Mouse (Mus musculus) hindbrain, postnatal 0 days (tissue): Measurements from ENCODE around the gene Tmem150a. TPM values are rescaled to one million over a fixed set of nuclear protein-coding genes. Genes with fewer than 3 reads are reported as not detected.

Source experiments
- ATAC-seq: fragments of 200-750 bp; cut with Nextera tagmentation; 2 replicates; pipeline ENCODE4 v1.8.0; 2017; ENCODE audit warnings: mild to moderate bottlenecking, moderate TSS enrichment, moderate library complexity
- DNase-seq: peaks from one replicate; pipeline ENCODE4 v3.0.0-alpha.2; 2015; ENCODE audit warnings: low spot score
- H3K27ac ChIP-seq: fragments of 300-500 bp; sonication (generic); 2 replicates; pipeline ENCODE4 v1.5.1; 2014; ENCODE audit warnings: mild to moderate bottlenecking
- H3K27me3 ChIP-seq: fragments of 300-500 bp; sonication (generic); 2 replicates; pipeline ENCODE4 v1.6.1; 2014; ENCODE audit warnings: low read length, mixed read lengths; ENCODE audit not compliant: insufficient read depth
- H3K36me3 ChIP-seq: fragments of 300-500 bp; sonication (generic); 2 replicates; pipeline ENCODE4 v1.6.1; 2014; ENCODE audit warnings: low read length, mixed read lengths; ENCODE audit not compliant: insufficient read depth
- H3K4me1 ChIP-seq: fragments of 300-500 bp; sonication (generic); 2 replicates; pipeline ENCODE4 v1.6.1; 2014; ENCODE audit warnings: antibody characterized with exemption, low read length, mixed read lengths; ENCODE audit not compliant: insufficient read depth
- H3K4me2 ChIP-seq: fragments of 300-500 bp; sonication (generic); 2 replicates; pipeline ENCODE4 v1.6.1; 2014; ENCODE audit warnings: low read depth, mild to moderate bottlenecking, low read length, moderate library complexity, mixed read lengths
- H3K4me3 ChIP-seq: fragments of 300-500 bp; sonication (generic); 2 replicates; pipeline ENCODE4 v1.5.1; 2014; ENCODE audit warnings: low read length
- H3K9ac ChIP-seq: fragments of 300-500 bp; sonication (generic); replicated peaks from 2 replicates; pipeline ENCODE4 v1.6.1; 2014; ENCODE audit warnings: mild to moderate bottlenecking, low read length, moderate library complexity, mixed read lengths
- H3K9me3 ChIP-seq: fragments of 300-500 bp; sonication (generic); 2 replicates; pipeline ENCODE4 v1.6.1; 2016; ENCODE audit warnings: low read length, mixed read lengths
- CTCF ChIP-seq: IDR thresholded peaks from 2 replicates; pipeline ENCODE4 v1.5.1; 2016; ENCODE audit warnings: antibody characterized with exemption, control low read depth, low read depth
- WGBS: fragments of 180-500 bp; shearing (Covaris S2); extraction: QIAGEN DNeasy Blood & Tissue Kit; methylation state at CpG from one replicate; pipeline ENCODE4 v1.1.7; 2014; 5-methylcytosine and 5-hydroxymethylcytosine counted together
- polyA plus RNA-seq: library from polyadenylated mRNA; unstranded; fragments of >200 nt; fragmentation: Nextera tagmentation; extraction: Ambion mirVana; gene quantifications from 2 replicates; pipeline ENCODE4 v1.2.1, GENCODE M21; 2015
- total RNA-seq: library from RNA; depleted of rRNA; stranded (reverse); fragments of >200 nt; gene quantifications from 2 replicates; pipeline ENCODE4 v1.2.3, GENCODE M21; 2014

Gene Tmem150a
- total and polyA plus RNA-seq, 2 experiments from 2014 or later: 15.3 to 35.3 TPM

DNA sequence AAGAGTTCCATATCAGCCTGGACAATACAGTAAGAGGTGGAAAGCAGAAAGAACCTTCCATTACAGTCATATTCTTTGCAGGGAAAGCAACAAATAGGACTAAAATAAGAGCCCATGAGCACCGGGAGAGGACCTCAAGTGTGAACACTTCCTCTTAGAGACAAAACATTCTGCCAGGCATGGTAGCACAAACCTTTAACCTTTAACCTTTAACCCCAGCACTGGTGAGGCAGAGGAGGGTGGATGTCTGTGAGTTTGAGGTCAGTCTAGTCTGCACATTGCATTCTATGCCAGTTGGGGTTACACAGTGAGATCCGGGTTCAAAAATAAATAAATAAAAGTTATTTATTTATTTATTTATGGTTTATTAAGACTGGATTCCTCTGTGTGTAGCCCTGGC is 14.8 kb upstream of the Tmem150a start:
- Histone ChIP-seq H3K27ac (no peak overlapping the region), H3K9ac (no peak overlapping the region), H3K9me3 (no peaks in the 10 kb centered on the region), H3K36me3 (peaks cover 27% of the 10 kb centered on the region; the same call in 1 of the 2 replicates), H3K4me1 (peaks cover 9% of the 10 kb centered on the region), H3K4me2 (no peak overlapping the region), H3K4me3 (no peak overlapping the region), H3K27me3 (no peaks in the 10 kb centered on the region)
- WGBS: 68% methylated on average over 2 of the region's 2 CpGs
- no peak for ATAC-seq
- TF ChIP-seq CTCF: no peak
- no peak for DNase-seq

DNA sequence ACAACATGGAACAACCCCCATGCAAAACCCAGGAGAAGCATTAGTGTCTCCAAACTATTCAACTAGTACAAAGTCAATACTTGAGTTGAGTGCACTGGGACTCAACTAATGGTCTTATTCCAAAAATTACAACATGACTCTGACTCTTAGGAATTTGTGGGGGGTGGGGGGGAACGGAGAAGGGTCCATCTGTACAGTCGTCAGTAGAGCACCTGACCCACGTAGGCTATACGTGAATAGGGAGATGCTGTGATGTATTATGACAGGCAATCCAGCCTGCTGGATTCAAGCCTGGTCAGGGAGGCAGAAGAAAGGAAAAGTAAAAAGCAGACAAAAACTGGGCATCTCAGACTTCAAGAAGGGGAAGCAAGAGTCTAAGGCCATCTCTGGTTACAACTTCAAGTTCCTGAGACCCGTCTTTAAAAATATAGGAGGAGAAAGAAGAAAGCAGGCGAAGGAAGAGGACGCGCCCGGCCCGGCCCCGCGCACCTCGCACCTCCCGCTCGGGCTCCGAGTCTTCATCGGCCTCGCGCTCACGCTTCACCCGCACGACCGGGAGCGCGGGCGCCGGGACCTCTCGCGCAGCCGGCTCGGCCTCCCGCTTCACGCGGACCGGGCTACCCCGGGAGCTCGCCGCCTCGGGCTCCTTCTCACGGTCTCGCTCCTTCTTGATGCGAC is 10.7 kb upstream of the Tmem150a start:
- no peaks in the 10 kb centered on the region for H3K27me3 ChIP-seq
- H3K9me3 ChIP-seq: no peaks in the 10 kb centered on the region
- peak overlapping the region; percentile 82 for H3K4me2 ChIP-seq
- peak overlapping the region; percentile 83 for H3K9ac ChIP-seq
- ATAC-seq: peak; percentile 50
- WGBS: under 1% methylated on average over 41 of the region's 42 CpGs
- H3K36me3 ChIP-seq: peaks cover 9% of the 10 kb centered on the region; the same call in 1 of the 2 replicates
- H3K4me3 ChIP-seq: peak overlapping the region; percentile 88
- peaks cover 16% of the 10 kb centered on the region for H3K4me1 ChIP-seq
- peak overlapping the region; percentile 77 for H3K27ac ChIP-seq
- DNase-seq: no peak
- no peak for TF ChIP-seq CTCF

DNA sequence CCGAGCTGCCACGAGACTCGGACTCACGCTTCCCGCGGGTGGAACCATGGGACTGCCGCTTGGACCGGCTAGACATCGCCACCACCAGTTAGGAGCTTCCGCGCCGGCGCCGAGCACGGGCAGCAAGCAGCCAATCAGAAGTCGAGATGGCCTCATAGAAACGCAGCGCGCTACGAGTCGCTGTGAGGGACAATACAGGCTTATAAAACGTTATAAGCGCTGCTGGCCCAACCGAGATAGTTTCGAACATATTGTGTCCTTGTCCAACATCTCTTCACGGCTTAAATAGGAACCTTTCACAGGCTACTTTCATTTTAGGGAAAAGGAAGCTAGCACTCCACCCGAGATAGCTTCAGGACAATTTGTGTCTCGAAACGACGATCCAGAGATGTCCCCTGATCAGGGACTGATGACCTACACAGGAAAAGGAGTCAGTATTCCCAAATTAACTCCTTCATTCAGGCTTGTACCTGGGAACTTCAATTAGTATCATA is 10.1 kb upstream of the Tmem150a start, which contains the start of gene Usp39:
Gene Usp39, minus strand, starts transcription at position 111 of the 494 bp plus-strand sequence.
- peak within 1 kb of the TSS; percentile 83 for H3K9ac ChIP-seq
- TF ChIP-seq CTCF: no peak; the same call in 1 of the 2 replicates
- under 1% methylated on average over 30 of the region's 30 CpGs for WGBS
- H3K4me1 ChIP-seq: peaks cover 16% of the 10 kb centered on the region
- H3K36me3 ChIP-seq: peaks cover 14% of the 10 kb centered on the region; the same call in 1 of the 2 replicates
- H3K4me3 ChIP-seq: peak within 1 kb of the TSS; percentile 88
- peak; percentile 86 for ATAC-seq
- DNase-seq: peak; percentile 97
- no peaks in the 10 kb centered on the region for H3K9me3 ChIP-seq
- H3K27me3 ChIP-seq: no peaks in the 10 kb centered on the region
- H3K27ac ChIP-seq: peak within 1 kb of the TSS; percentile 77
- H3K4me2 ChIP-seq: peak within 1 kb of the TSS; percentile 82

DNA sequence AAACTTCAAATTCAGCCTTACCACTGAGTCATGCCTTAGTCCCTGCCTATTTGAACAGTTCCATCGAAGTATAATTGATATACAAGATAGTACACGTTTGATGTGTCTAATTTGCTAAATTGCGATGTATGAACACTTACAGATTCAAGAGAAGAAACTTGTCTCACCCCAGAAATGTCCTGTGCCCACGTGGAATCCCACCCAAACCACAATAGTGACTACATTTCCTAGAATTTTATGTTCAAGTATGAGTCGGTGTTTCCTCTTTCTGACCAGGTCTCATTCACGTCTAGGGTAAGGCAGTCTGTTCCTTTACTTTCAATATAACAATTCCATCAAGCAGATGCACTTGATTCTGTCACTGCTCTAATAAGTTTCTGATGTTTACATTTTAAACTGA is 9.6 kb upstream of the Tmem150a start:
- ATAC-seq (no peak), DNase-seq (no peak)
- Histone ChIP-seq H3K36me3 (peaks cover 19% of the 10 kb centered on the region; the same call in 1 of the 2 replicates), H3K4me2 (peak overlapping the region; percentile 82), H3K9ac (peak overlapping the region; percentile 83; the same call in 1 of the 2 replicates), H3K27me3 (no peaks in the 10 kb centered on the region), H3K9me3 (no peaks in the 10 kb centered on the region), H3K27ac (peak overlapping the region; percentile 77; the same call in 1 of the 2 replicates), H3K4me3 (peak overlapping the region; percentile 88), H3K4me1 (peaks cover 16% of the 10 kb centered on the region)
- no peak for TF ChIP-seq CTCF
- WGBS: 54% methylated on average over 6 of the region's 6 CpGs

DNA sequence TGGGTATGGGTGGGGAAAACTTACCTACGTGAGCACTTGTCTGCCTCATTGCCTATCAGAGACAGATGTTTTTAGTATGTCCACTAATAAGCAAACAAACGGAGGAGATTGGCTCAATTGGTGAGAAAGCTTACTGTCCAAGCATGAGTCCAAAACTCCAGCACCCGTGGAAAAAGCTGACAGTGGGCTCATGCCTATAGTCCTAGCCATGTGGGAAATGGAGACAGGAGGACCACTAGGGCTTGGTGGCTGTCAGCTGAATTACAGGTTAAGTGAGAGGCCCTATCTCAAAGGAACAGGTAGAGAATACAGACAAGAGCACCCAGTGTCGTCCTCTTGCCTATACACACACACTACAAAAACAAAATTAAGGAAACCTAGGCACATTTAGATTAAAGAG is 9.0 kb upstream of the Tmem150a start:
- H3K4me2 ChIP-seq: peak overlapping the region; percentile 66; the same call in 1 of the 2 replicates
- H3K27me3 ChIP-seq: no peaks in the 10 kb centered on the region
- DNase-seq: no peak
- H3K9ac ChIP-seq: no peak overlapping the region
- no peak overlapping the region for H3K27ac ChIP-seq
- 94% methylated on average over 4 of the region's 4 CpGs for WGBS
- peaks cover 22% of the 10 kb centered on the region; the same call in 1 of the 2 replicates for H3K36me3 ChIP-seq
- peaks cover 16% of the 10 kb centered on the region for H3K4me1 ChIP-seq
- no peaks in the 10 kb centered on the region for H3K9me3 ChIP-seq
- TF ChIP-seq CTCF: peak; percentile 5; the same call in 1 of the 2 replicates
- no peak for ATAC-seq
- H3K4me3 ChIP-seq: no peak overlapping the region

DNA sequence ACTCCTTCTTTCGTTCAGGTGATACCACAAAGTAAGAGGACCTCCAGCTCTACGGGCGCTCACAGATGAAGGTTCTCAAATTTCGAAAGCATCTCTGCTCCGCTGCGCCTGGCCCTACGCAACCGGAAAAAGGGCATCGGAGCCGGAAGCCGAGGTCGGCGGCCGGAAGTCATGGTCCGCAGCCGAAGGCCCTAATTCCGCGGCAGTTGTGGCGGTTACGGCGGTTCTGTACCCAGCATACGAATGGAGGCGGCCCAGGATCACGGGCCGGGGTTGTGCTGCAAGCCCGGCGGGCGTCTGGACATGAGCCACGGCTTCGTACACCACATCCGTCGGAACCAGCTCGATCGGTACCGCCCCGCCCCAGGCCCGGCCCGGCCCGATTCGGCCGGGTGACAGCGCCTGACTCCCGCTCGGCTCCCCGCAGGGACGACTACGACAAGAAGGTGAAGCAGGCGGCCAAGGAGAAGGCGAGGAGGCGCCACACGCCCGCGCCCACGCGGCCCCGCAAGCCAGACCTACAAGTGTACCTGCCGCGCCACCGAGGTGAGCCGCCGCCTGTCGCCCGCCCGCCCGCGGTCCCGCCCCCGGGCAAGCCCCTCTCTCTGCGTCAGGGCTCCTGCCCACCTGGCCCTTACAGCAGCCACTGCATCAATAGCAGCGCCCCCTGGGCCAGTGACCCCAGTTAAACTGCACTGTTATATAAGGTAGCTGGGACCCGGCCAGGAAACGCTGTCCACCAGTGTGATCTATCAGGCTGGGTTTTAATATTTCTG is 7.9 kb upstream of the Tmem150a start, which contains the start of gene 0610030E20Rik:
Gene 0610030E20Rik, plus strand, starts transcription at position 152 of the 776 bp plus-strand sequence.
- Histone ChIP-seq H3K27ac (peak within 1 kb of the TSS; percentile 89), H3K9ac (peak within 1 kb of the TSS; percentile 85), H3K4me1 (peaks cover 16% of the 10 kb centered on the region), H3K9me3 (no peaks in the 10 kb centered on the region), H3K27me3 (no peaks in the 10 kb centered on the region), H3K4me3 (peak within 1 kb of the TSS; percentile 68), H3K36me3 (peaks cover 22% of the 10 kb centered on the region; the same call in 1 of the 2 replicates), H3K4me2 (peak within 1 kb of the TSS; percentile 66)
- 1% methylated on average over 69 of the region's 72 CpGs for WGBS
- TF ChIP-seq CTCF: peak; percentile 38; the same call in 1 of the 2 replicates
- peak; percentile 85 for DNase-seq
- ATAC-seq: peak; percentile 65
